Mouse (Mus musculus) spleen, postnatal 14 days (tissue): ENCODE measurements at regions not wholly inside any gene's neighbourhood (a gene's known extent, or its start where the extent isn't known, plus 50 kb on each side); places are given as distances from the start of the nearest gene placed in this dataset.
"Not testable (repeated sequence)": the region's sequence is repeated elsewhere in the genome, so short reads cannot be mapped to it uniquely, and the experiment has no call there.

Experiments
- DNase-seq, 2 experiments: peaks; one replicate each; pipeline ENCODE4 v3.0.0; 2021 to 2022; ENCODE audit warnings: low spot score in 2 of 2

GRCm38 (mm10) chr13:52324378-52324777, 206.7 kb downstream of the Diras2 start:
- DNase-seq, result not testable (repeated sequence)

GRCm38 (mm10) chr13:52325647-52326046, 205.4 kb downstream of the Diras2 start:
- DNase-seq, result not testable (repeated sequence)

- no peak for DNase-seq
Observed at GRCm38 (mm10) chr13:52327734-52328133, 203.3 kb downstream of the Diras2 start.

- no peak for DNase-seq
Observed at GRCm38 (mm10) chr13:52328766-52329165, 202.3 kb downstream of the Diras2 start.

- no peak for DNase-seq
Observed at GRCm38 (mm10) chr13:52331068-52331467, 200.0 kb downstream of the Diras2 start.

GRCm38 (mm10) chr13:52334962-52335361, 196.1 kb downstream of the Diras2 start:
- DNase-seq, result no peak

GRCm38 (mm10) chr13:52337936-52338335, 193.1 kb downstream of the Diras2 start:
- no peak for DNase-seq

- no peak for DNase-seq
Observed at GRCm38 (mm10) chr13:52339156-52339555, 191.9 kb downstream of the Diras2 start.

GRCm38 (mm10) chr13:52341981-52342380, 189.1 kb downstream of the Diras2 start:
- no peak for DNase-seq

GRCm38 (mm10) chr13:52344383-52344782, 186.7 kb downstream of the Diras2 start:
- no peak for DNase-seq

GRCm38 (mm10) chr13:52344853-52345252, 186.2 kb downstream of the Diras2 start:
- no peak for DNase-seq

GRCm38 (mm10) chr13:52345375-52346026, 185.6 kb downstream of the Diras2 start:
- DNase-seq, result no peak

GRCm38 (mm10) chr13:52346027-52346375, 185.1 kb downstream of the Diras2 start:
- DNase-seq, result no peak

GRCm38 (mm10) chr13:52347631-52348030, 183.4 kb downstream of the Diras2 start:
- DNase-seq, result no peak

GRCm38 (mm10) chr13:52349606-52350005, 181.5 kb downstream of the Diras2 start:
- no peak for DNase-seq

- peak in 1 of 2 experiments; percentile 8 for DNase-seq
Observed at GRCm38 (mm10) chr13:52352576-52352975, 178.5 kb downstream of the Diras2 start.

GRCm38 (mm10) chr13:52353437-52353836, 177.6 kb downstream of the Diras2 start:
- DNase-seq, result no peak

- no peak for DNase-seq
Observed at GRCm38 (mm10) chr13:52353966-52354365, 177.1 kb downstream of the Diras2 start.

- not testable (repeated sequence) for DNase-seq
Observed at GRCm38 (mm10) chr13:52355921-52356320, 175.2 kb downstream of the Diras2 start.

GRCm38 (mm10) chr13:52359332-52359731, 171.7 kb downstream of the Diras2 start:
- not testable (repeated sequence) for DNase-seq

GRCm38 (mm10) chr13:52361177-52361846, 169.8 kb downstream of the Diras2 start:
- DNase-seq, result no peak

- no peak for DNase-seq
Observed at GRCm38 (mm10) chr13:52362266-52362665, 168.8 kb downstream of the Diras2 start.

GRCm38 (mm10) chr13:52369851-52370250, 161.2 kb downstream of the Diras2 start:
- DNase-seq, result no peak
